Mouse (Mus musculus): Measurements from ENCODE around the gene Lpo. TPM values are rescaled to one million over a fixed set of nuclear protein-coding genes. Genes with fewer than 3 reads are reported as not detected.
A peak's percentile ranks its signal among the peaks of the same experiment; 100 is the strongest.

Lpo gene
- polyA plus RNA-seq, 1 experiment = 2.4 TPM

DNA sequence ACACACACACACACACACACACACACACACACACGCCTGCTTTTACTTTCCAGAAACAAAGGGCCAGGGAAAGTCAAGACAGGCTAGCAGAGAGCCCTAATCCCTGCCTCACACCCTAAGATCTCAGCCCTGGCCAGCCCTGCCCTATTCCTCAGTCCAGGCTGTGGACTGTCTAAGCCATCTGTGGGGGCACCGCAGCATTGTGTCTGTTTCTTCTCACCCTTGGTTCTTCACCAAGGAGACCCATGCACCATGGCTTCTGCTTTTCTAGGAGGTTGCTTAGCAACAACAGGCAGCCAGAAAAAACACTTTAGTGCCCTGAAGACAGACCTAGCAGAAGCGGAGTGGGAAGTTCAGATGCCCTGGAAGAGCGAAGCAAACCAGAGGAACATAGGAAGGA lies 16.7 kb downstream of the Lpo start:
- Histone ChIP-seq H3K4me1 (ENCODE audit: control insufficient read depth, insufficient read depth, low read length) (no peaks in the 10 kb centered on the region), H3K27ac (ENCODE audit: insufficient read depth, low read length) (no peak overlapping the region), H3K4me3 (ENCODE audit: insufficient read depth, low read length) (no peak overlapping the region)
- TF ChIP-seq CTCF (IDR thresholded peaks at IDR 0.05; ENCODE audit: extremely low read depth, insufficient read depth, low read length) = no peak
- TF ChIP-seq POLR2A (IDR thresholded peaks at IDR 0.05; ENCODE audit: extremely low read depth, insufficient read depth, low read length) = no peak

DNA sequence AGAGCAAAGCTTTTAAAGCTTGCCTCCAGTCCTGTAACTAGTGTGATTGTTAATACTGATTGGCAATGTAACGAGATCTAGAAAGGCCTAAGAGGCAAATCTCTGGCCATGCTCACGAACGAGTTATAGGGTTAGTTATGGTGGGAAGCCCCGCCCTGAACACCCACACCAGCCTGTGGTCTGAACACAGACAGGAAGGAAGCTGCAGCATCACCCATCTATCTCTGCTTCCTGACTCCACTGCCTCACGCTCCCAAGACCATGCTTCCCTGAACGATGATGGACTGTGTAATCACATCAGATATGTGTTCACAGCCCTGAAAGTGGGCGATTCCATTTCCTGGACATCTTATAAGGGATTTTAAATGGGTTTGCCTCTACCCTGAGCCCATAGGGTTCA lies 19.9 kb downstream of the Lpo start:
- no peak overlapping the region for H3K27ac ChIP-seq (ENCODE audit: insufficient read depth, low read length)
- H3K4me1 ChIP-seq (ENCODE audit: control insufficient read depth, insufficient read depth, low read length) = no peaks in the 10 kb centered on the region
- H3K4me3 ChIP-seq (ENCODE audit: insufficient read depth, low read length) = no peak overlapping the region
- TF ChIP-seq CTCF (IDR thresholded peaks at IDR 0.05; ENCODE audit: extremely low read depth, insufficient read depth, low read length) (no peak), POLR2A (IDR thresholded peaks at IDR 0.05; ENCODE audit: extremely low read depth, insufficient read depth, low read length) (no peak)

DNA sequence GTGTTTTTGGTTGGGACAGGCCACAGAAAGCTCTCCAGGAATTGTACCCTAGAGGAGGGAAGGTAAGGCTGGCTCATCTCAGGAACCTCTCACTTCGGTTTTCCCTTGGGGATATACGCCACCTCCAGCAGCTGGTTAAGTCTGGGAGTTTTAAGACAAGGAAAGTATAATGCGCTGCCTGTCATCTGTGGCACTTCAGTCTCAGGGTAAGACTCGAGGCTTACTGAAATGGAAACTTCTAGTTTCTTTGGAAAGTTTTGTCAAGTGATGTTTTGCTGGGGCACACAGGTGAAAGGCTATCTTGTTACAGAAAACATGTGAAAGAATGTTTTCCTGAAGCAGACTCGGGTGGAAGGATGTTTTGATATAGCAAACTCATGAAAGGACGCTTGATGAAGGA lies 20.7 kb downstream of the Lpo start:
- no peak for TF ChIP-seq POLR2A (IDR thresholded peaks at IDR 0.05; ENCODE audit: extremely low read depth, insufficient read depth, low read length)
- Histone ChIP-seq H3K4me3 (ENCODE audit: insufficient read depth, low read length) (no peak overlapping the region), H3K27ac (ENCODE audit: insufficient read depth, low read length) (no peak overlapping the region), H3K4me1 (ENCODE audit: control insufficient read depth, insufficient read depth, low read length) (no peaks in the 10 kb centered on the region)

DNA sequence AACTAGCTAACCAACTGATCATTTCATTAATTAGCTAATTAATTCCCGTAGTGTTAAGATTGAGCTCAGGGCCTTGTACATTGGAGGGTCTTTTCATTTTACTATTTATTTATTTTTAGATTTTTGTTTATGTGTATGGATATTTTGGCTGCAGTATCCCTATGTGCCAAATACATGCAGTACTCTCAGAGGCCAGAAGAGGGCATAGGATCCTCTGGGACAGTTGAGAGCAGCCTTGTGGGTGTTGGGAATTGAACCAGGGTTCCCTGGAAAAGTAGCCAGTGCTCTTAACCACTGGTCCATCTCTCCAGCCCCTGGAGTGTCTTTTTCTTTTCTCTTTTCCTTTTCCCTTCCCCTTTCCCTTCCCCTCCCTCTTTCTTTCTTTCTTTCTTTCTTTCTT lies 22.6 kb downstream of the Lpo start:
- Histone ChIP-seq H3K27ac (ENCODE audit: insufficient read depth, low read length) (no peak overlapping the region), H3K4me1 (ENCODE audit: control insufficient read depth, insufficient read depth, low read length) (no peaks in the 10 kb centered on the region), H3K4me3 (ENCODE audit: insufficient read depth, low read length) (no peak overlapping the region)
- TF ChIP-seq POLR2A (IDR thresholded peaks at IDR 0.05; ENCODE audit: extremely low read depth, insufficient read depth, low read length) (no peak), CTCF (IDR thresholded peaks at IDR 0.05; ENCODE audit: extremely low read depth, insufficient read depth, low read length) (peak; percentile 23; the same call in 1 of the 2 replicates)

DNA sequence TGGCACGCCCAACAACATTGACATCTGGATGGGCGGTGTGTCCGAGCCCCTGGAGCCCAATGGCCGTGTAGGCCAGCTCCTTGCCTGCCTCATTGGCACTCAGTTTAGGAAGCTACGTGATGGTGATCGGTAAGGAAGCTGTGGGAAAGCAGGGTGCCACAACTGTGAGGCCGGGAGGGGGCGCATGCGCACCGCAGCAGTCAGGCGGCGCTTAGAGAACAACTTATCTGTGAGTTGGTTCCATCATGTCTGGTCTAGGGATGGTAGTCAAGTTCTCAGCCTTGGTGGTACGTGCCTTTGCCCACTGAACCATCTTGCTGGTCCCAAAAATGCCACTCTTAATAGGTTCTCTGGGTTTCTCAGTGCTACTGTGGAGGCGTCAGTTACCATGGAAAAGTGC lies 25.5 kb downstream of the Lpo start:
- H3K4me1 ChIP-seq (ENCODE audit: control insufficient read depth, insufficient read depth, low read length) = no peaks in the 10 kb centered on the region
- no peak overlapping the region for H3K4me3 ChIP-seq (ENCODE audit: insufficient read depth, low read length)
- no peak overlapping the region for H3K27ac ChIP-seq (ENCODE audit: insufficient read depth, low read length)
- TF ChIP-seq CTCF (IDR thresholded peaks at IDR 0.05; ENCODE audit: extremely low read depth, insufficient read depth, low read length) = peak; percentile 47
- TF ChIP-seq POLR2A (IDR thresholded peaks at IDR 0.05; ENCODE audit: extremely low read depth, insufficient read depth, low read length) = no peak

DNA sequence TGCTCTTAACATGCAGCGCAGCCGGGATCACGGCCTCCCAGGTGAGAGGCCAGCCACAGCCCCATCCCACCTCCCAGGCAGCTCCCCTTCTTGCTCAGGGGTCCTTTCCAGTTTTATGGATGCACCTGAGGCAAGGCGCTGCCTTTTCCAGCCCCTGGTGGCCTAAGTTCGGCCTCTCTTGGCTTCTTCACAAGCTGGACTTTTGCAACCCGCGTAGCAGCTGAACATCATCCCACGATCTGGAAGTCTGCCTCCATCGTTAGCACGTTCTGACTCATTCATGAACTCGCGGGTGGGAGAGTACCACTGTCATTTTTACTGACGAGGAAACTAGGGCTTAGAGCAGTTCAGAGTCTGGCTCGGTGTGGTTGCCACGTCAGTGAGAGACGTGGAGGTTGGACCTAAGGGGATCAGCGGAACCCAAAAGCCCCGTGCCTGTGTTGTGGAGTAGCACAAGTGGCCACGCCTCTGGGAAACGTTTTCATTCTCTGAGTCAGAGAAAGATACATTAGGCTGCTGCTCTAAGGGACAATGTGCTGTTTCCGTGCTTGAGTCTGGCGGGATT lies 26.3 kb downstream of the Lpo start:
- Histone ChIP-seq H3K4me3 (ENCODE audit: insufficient read depth, low read length) (no peak overlapping the region), H3K27ac (ENCODE audit: insufficient read depth, low read length) (no peak overlapping the region), H3K4me1 (ENCODE audit: control insufficient read depth, insufficient read depth, low read length) (no peaks in the 10 kb centered on the region)
- TF ChIP-seq CTCF (IDR thresholded peaks at IDR 0.05; ENCODE audit: extremely low read depth, insufficient read depth, low read length) (no peak), POLR2A (IDR thresholded peaks at IDR 0.05; ENCODE audit: extremely low read depth, insufficient read depth, low read length) (no peak)

DNA sequence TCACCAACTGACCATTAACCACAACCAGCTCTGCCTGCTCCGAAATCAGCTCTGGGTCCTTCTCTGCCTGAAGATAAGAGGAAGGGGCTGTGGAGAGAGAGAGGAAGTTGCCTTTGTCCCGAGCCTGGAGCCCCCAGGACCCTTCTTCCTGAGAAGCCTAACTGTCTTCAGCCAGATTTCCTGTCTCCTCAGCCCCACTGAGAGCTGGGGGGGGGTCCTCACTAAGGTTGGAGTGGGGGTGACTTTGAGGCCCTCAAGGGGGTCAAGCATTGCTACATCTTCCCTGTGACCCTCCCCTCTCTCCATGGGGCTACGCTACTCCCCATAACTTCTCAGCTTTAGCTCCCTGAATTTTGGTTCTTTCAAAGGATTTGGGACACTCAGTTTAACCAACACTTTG lies 34.6 kb downstream of the Lpo start, which contains the start of gene Mpo:
Gene Mpo (plus strand): TSS at position 122 of the 400 bp plus-strand sequence.
- Histone ChIP-seq H3K4me3 (ENCODE audit: insufficient read depth, low read length) (no peak within 1 kb of the TSS), H3K27ac (ENCODE audit: insufficient read depth, low read length) (no peak within 1 kb of the TSS), H3K4me1 (ENCODE audit: control insufficient read depth, insufficient read depth, low read length) (no peaks in the 10 kb centered on the region)
- TF ChIP-seq CTCF (IDR thresholded peaks at IDR 0.05; ENCODE audit: extremely low read depth, insufficient read depth, low read length) (no peak), POLR2A (IDR thresholded peaks at IDR 0.05; ENCODE audit: extremely low read depth, insufficient read depth, low read length) (no peak)

DNA sequence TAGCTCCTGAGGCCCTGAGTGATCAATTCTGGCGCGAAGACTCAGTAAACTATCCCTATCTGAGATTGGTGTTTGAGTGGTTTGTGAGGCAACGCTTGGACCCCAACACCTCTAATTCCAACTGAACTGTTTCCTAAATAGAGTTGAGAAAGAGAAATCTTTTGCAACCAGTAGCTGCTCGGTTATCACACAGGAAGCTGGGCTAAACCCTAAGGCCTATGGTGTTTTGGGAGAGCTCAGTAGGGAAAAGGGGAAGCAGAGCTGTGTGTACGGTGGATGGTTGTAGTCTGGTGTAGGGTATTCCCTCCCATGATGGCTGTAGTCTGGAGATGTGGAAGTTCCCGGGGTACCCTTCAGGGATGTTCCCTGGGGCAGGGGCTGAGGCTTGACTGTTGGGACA lies 38.0 kb downstream of the Lpo start:
- Histone ChIP-seq H3K4me3 (ENCODE audit: insufficient read depth, low read length) (no peak overlapping the region), H3K4me1 (ENCODE audit: control insufficient read depth, insufficient read depth, low read length) (no peaks in the 10 kb centered on the region), H3K27ac (ENCODE audit: insufficient read depth, low read length) (no peak overlapping the region)
- TF ChIP-seq CTCF (IDR thresholded peaks at IDR 0.05; ENCODE audit: extremely low read depth, insufficient read depth, low read length) (no peak), POLR2A (IDR thresholded peaks at IDR 0.05; ENCODE audit: extremely low read depth, insufficient read depth, low read length) (no peak)

DNA sequence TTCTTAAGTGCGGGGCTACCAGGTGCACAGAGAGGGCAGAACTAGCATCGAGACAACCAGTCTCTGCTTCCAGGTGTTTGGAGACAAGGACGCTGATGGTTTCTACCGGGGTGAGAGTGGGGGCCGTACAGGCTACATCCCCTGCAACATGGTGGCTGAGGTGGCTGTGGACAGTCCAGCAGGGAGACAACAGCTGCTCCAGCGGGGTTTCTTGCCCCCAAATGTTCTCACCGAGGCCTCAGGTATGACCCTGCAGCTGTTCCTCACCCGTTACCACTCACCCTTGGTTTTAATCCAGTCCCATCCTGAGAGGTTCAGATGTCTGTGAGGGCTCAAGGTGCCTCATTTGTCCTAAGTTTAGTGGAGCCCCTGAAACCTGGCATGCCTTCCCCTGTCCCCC lies 48.0 kb downstream of the Lpo start:
- Histone ChIP-seq H3K4me3 (ENCODE audit: insufficient read depth, low read length) (no peak overlapping the region), H3K4me1 (ENCODE audit: control insufficient read depth, insufficient read depth, low read length) (0 out of 2 replicates have a peak, but pooled peaks cover 1% of the 10 kb centered on the region), H3K27ac (ENCODE audit: insufficient read depth, low read length) (no peak overlapping the region)
- TF ChIP-seq CTCF (IDR thresholded peaks at IDR 0.05; ENCODE audit: extremely low read depth, insufficient read depth, low read length) (no peak), POLR2A (IDR thresholded peaks at IDR 0.05; ENCODE audit: extremely low read depth, insufficient read depth, low read length) (no peak)

DNA sequence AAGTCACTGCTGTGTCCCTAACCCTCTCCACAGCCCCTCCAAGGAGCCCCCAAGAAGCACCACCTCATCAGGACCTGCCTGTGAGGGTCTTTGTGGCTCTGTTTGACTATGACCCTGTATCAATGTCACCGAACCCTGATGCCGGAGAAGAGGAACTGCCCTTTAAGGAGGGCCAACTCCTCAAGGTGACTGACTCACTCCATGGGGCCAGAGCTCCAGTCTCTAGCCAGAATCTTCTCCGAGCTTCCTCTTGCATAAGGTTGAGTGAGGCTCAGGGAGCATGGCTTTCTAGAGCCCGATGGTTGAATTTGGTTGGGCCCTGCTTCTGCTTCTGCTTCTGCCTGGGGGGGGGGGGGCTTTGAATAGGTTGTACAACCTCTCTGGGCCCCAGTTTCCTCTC lies 48.7 kb downstream of the Lpo start:
- H3K27ac ChIP-seq (ENCODE audit: insufficient read depth, low read length) = no peak overlapping the region

More for the DNA sequence above, 48.7 kb downstream of the Lpo start:
- no peak overlapping the region for H3K4me3 ChIP-seq (ENCODE audit: insufficient read depth, low read length)
- TF ChIP-seq POLR2A (IDR thresholded peaks at IDR 0.05; ENCODE audit: extremely low read depth, insufficient read depth, low read length) (no peak), CTCF (IDR thresholded peaks at IDR 0.05; ENCODE audit: extremely low read depth, insufficient read depth, low read length) (no peak)
- 0 out of 2 replicates have a peak, but pooled peaks cover 1% of the 10 kb centered on the region for H3K4me1 ChIP-seq (ENCODE audit: control insufficient read depth, insufficient read depth, low read length)
